Mouse (Mus musculus) forebrain, embryonic 15.5 days (tissue): ENCODE data around the gene Lnpep. TPM values are rescaled to one million over a fixed set of nuclear protein-coding genes. Genes with fewer than 3 reads are reported as not detected.

Experiments
- ATAC-seq: fragments of 200-750 bp; cut with Nextera tagmentation; replicated peaks from 2 replicates; pipeline ENCODE4 v1.8.0; 2017; ENCODE audit warnings: mild to moderate bottlenecking, moderate TSS enrichment, moderate library complexity
- H3K27ac ChIP-seq: fragments of 300-500 bp; sonication (generic); replicated peaks from 2 replicates; pipeline ENCODE4 v1.5.1; 2015; ENCODE audit warnings: mild to moderate bottlenecking, inconsistent platforms
- H3K27me3 ChIP-seq: fragments of 300-500 bp; sonication (generic); 2 replicates; pipeline ENCODE4 v1.6.1; 2015; ENCODE audit warnings: inconsistent platforms
- H3K36me3 ChIP-seq: fragments of 300-500 bp; sonication (generic); 2 replicates; pipeline ENCODE4 v1.6.1; 2015; ENCODE audit warnings: mild to moderate bottlenecking, inconsistent platforms
- H3K4me1 ChIP-seq: fragments of 300-500 bp; sonication (generic); 2 replicates; pipeline ENCODE4 v1.6.1; 2015; ENCODE audit warnings: inconsistent platforms
- H3K4me2 ChIP-seq: fragments of 300-500 bp; sonication (generic); replicated peaks from 2 replicates; pipeline ENCODE4 v1.6.1; 2015; ENCODE audit warnings: mild to moderate bottlenecking, inconsistent platforms
- H3K4me3 ChIP-seq: fragments of 300-500 bp; sonication (generic); 2 replicates; pipeline ENCODE4 v1.5.1; 2015; ENCODE audit warnings: mild to moderate bottlenecking, inconsistent platforms
- H3K9ac ChIP-seq: fragments of 300-500 bp; sonication (generic); replicated peaks from 2 replicates; pipeline ENCODE4 v1.6.1; 2015; ENCODE audit warnings: mild to moderate bottlenecking, inconsistent platforms
- H3K9me3 ChIP-seq: fragments of 300-500 bp; sonication (generic); 2 replicates; pipeline ENCODE4 v1.6.1; 2016; ENCODE audit warnings: inconsistent platforms
- WGBS: fragments of 180-500 bp; shearing (Covaris S2); methylation state at CpG from one replicate; pipeline ENCODE4 v1.1.7; 2015; ENCODE audit warnings: mixed read lengths; 5-methylcytosine and 5-hydroxymethylcytosine counted together
- polyA plus RNA-seq: library from polyadenylated mRNA; unstranded; fragments of >200 nt; fragmentation: Nextera tagmentation; extraction: Ambion mirVana; gene quantifications from 2 replicates; pipeline ENCODE4 v1.2.1, GENCODE M21; 2015

Gene Lnpep
- polyA plus RNA-seq, 1 experiment from 2014 or later = 9.6 TPM

DNA sequence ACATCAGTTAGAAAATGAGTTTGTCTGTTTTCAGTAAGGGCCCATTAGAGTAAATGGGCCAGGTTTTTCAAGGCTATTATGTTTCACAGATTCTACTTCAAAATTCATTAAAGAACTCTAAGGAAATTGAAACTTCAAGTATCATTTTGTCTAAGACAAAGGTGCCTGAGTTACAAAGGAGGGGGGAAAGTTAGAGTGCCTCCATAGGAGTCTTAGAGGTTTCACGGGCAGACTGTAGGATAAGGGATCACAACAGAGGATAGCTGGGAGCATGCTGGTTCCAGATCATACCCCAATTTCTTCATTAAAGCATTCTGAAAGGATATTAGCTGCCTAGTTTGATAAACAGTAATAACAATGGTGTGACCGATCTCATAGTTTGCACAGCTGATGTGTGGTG, 139.1 kb downstream of the Lnpep start:
- no peak for ATAC-seq
- H3K36me3 ChIP-seq = no peaks in the 10 kb centered on the region
- no peaks in the 10 kb centered on the region for H3K4me1 ChIP-seq
- H3K27me3 ChIP-seq = no peaks in the 10 kb centered on the region
- 30% methylated on average over 2 of the region's 2 CpGs for WGBS
- no peak overlapping the region for H3K4me3 ChIP-seq
- H3K9me3 ChIP-seq = no peaks in the 10 kb centered on the region
- H3K9ac ChIP-seq = no peak overlapping the region
- no peak overlapping the region for H3K27ac ChIP-seq
- no peak overlapping the region for H3K4me2 ChIP-seq

Other genes with a start within 250 kb of the Lnpep start
- 34.1 and 39.5 TPM in 2 replicates for gene Lix1, start 222.4 kb downstream of the Lnpep start, polyA plus RNA-seq
- gene Vmn2r90, start 78.7 kb upstream of the Lnpep start, polyA plus RNA-seq = not detected in 2 replicates
- 26.8 and 27.1 TPM in 2 replicates for gene Spaca6, start 202.1 kb upstream of the Lnpep start, polyA plus RNA-seq
- 0.64 and 0.71 TPM in 2 replicates for gene Has1, start 230.2 kb upstream of the Lnpep start, polyA plus RNA-seq